Mouse (Mus musculus) hindbrain, embryonic 14.5 days (tissue): ENCODE measurements around the gene Met. TPM values are rescaled to one million over a fixed set of nuclear protein-coding genes. Genes with fewer than 3 reads are reported as not detected.
A peak's percentile ranks its signal among the peaks of the same experiment; 100 is the strongest.

Source experiments
- ATAC-seq: fragments of 200-750 bp; cut with Nextera tagmentation; 2 replicates; pipeline ENCODE4 v1.8.0; 2017; ENCODE audit warnings: moderate number of reproducible peaks, mild to moderate bottlenecking, moderate TSS enrichment, moderate library complexity; ENCODE audit not compliant: low FRiP score
- DNase-seq: peaks from one replicate; pipeline ENCODE4 v3.0.0-alpha.2; 2015; ENCODE audit warnings: low spot score
- H3K27ac ChIP-seq: fragments of 300-500 bp; sonication (generic); 2 replicates; pipeline ENCODE4 v1.5.1; 2014; ENCODE audit warnings: mild to moderate bottlenecking, moderate library complexity
- H3K27me3 ChIP-seq: fragments of 300-500 bp; sonication (generic); 2 replicates; pipeline ENCODE4 v1.6.1; 2014; ENCODE audit warnings: mild to moderate bottlenecking, low read length, mixed read lengths; ENCODE audit not compliant: control insufficient read depth, insufficient read depth
- H3K36me3 ChIP-seq: fragments of 300-500 bp; sonication (generic); replicated peaks from 2 replicates; pipeline ENCODE4 v1.6.1; 2014; ENCODE audit not compliant: control insufficient read depth, insufficient read depth
- H3K4me1 ChIP-seq: fragments of 300-500 bp; sonication (generic); replicated peaks from 2 replicates; pipeline ENCODE4 v1.6.1; 2014; ENCODE audit warnings: antibody characterized with exemption, low read length, mixed read lengths; ENCODE audit not compliant: control insufficient read depth, insufficient read depth
- H3K4me2 ChIP-seq: fragments of 300-500 bp; sonication (generic); replicated peaks from 2 replicates; pipeline ENCODE4 v1.6.1; 2014; ENCODE audit warnings: mild to moderate bottlenecking, moderate library complexity
- H3K4me3 ChIP-seq: fragments of 300-500 bp; sonication (generic); replicated peaks from 2 replicates; pipeline ENCODE4 v1.5.1; 2014; ENCODE audit warnings: mild to moderate bottlenecking, low read length
- H3K9ac ChIP-seq: fragments of 300-500 bp; sonication (generic); 2 replicates; pipeline ENCODE4 v1.6.1; 2014
- H3K9me3 ChIP-seq: fragments of 300-500 bp; sonication (generic); 2 replicates; pipeline ENCODE4 v1.6.1; 2016; ENCODE audit warnings: low read length; ENCODE audit not compliant: control insufficient read depth
- WGBS: fragments of 180-500 bp; shearing (Covaris S2); extraction: QIAGEN DNeasy Blood & Tissue Kit; methylation state at CpG from one replicate; pipeline ENCODE4 v1.1.7; 2014; 5-methylcytosine and 5-hydroxymethylcytosine counted together
- polyA plus RNA-seq: library from polyadenylated mRNA; unstranded; fragments of >200 nt; fragmentation: Nextera tagmentation; extraction: Ambion mirVana; gene quantifications from 2 replicates; pipeline ENCODE4 v1.2.1, GENCODE M21; 2014

Met gene
- polyA plus RNA-seq, 1 experiment from 2014 or later = 3.8 TPM

DNA sequence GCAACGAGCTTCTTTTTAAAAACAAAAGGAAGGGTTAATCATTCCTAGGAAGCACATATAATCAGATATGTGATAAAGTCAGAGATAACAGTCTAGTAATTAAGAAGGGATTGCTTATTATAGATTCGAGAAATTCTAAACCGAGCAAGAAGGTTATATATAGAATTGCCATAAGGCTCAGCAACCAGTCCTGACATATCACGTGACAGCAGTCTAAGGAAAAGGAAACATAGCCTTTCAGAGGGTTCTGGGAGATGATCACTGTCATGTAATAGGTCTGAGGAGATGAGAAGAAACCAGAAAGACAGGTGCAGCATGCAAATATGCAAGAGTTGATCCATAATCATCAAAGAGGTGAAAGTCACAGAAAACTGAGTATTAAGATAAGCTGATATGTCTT lies 59.3 kb downstream of the Met start:
- H3K9ac ChIP-seq = no peak overlapping the region
- ATAC-seq = no peak
- 78% methylated on average over 4 of the region's 4 CpGs for WGBS
- no peak overlapping the region for H3K27ac ChIP-seq
- H3K4me3 ChIP-seq = no peak overlapping the region
- no peak overlapping the region for H3K4me2 ChIP-seq
- no peaks in the 10 kb centered on the region for H3K4me1 ChIP-seq
- no peaks in the 10 kb centered on the region for H3K36me3 ChIP-seq
- H3K27me3 ChIP-seq = no peaks in the 10 kb centered on the region
- H3K9me3 ChIP-seq = no peaks in the 10 kb centered on the region
- DNase-seq = no peak

- no peak for DNase-seq
- H3K9me3 ChIP-seq = no peaks in the 10 kb centered on the region
- no peak overlapping the region for H3K4me3 ChIP-seq
- H3K9ac ChIP-seq = no peak overlapping the region
- H3K27me3 ChIP-seq = no peaks in the 10 kb centered on the region
- 66% methylated on average over 6 of the region's 6 CpGs for WGBS
- no peak overlapping the region for H3K27ac ChIP-seq
- no peaks in the 10 kb centered on the region for H3K4me1 ChIP-seq
- no peaks in the 10 kb centered on the region for H3K36me3 ChIP-seq
- no peak overlapping the region for H3K4me2 ChIP-seq
- 0 out of 2 replicates have a peak, but pooled peaks have one; percentile 24 for ATAC-seq
Measured at GRCm38 (mm10) chr6:17529490-17530269, 66.1 kb downstream of the Met start.

GRCm38 (mm10) chr6:17541615-17542014 lies 78.0 kb downstream of the Met start:
- no peak for ATAC-seq
- Histone ChIP-seq H3K9ac (no peak overlapping the region), H3K27ac (no peak overlapping the region), H3K4me1 (0 out of 2 replicates have a peak, but pooled peaks cover 4% of the 10 kb centered on the region), H3K4me2 (no peak overlapping the region), H3K27me3 (no peaks in the 10 kb centered on the region), H3K36me3 (no peaks in the 10 kb centered on the region), H3K4me3 (no peak overlapping the region), H3K9me3 (no peaks in the 10 kb centered on the region)
- 94% methylated on average over 8 of the region's 8 CpGs for WGBS
- DNase-seq = no peak

DNA sequence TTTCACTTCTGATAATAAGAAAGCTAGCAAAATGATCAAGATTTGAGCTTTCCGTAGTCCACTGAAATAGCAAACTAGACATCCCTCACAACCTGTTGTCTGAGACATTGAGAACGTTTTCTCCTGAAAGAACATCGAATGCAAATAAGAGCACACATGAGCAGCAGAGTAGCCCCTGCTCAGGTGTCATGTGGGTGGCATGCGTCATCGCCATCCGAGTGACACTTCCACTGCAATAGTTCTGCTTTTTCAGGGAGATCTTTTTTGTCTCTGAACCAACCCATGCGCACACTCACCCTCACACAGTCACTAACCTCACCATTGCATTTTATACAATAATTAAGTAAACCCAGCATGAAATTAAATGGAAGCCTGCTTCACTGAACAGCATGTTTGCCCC lies 78.8 kb downstream of the Met start:
- no peaks in the 10 kb centered on the region for H3K27me3 ChIP-seq
- H3K27ac ChIP-seq = no peak overlapping the region
- no peak overlapping the region for H3K9ac ChIP-seq
- no peak overlapping the region for H3K4me3 ChIP-seq
- DNase-seq = no peak
- ATAC-seq = no peak
- H3K36me3 ChIP-seq = no peaks in the 10 kb centered on the region
- WGBS = 85% methylated on average over 7 of the region's 7 CpGs
- no peaks in the 10 kb centered on the region for H3K9me3 ChIP-seq
- no peak overlapping the region for H3K4me2 ChIP-seq
- 0 out of 2 replicates have a peak, but pooled peaks cover 4% of the 10 kb centered on the region for H3K4me1 ChIP-seq

DNA sequence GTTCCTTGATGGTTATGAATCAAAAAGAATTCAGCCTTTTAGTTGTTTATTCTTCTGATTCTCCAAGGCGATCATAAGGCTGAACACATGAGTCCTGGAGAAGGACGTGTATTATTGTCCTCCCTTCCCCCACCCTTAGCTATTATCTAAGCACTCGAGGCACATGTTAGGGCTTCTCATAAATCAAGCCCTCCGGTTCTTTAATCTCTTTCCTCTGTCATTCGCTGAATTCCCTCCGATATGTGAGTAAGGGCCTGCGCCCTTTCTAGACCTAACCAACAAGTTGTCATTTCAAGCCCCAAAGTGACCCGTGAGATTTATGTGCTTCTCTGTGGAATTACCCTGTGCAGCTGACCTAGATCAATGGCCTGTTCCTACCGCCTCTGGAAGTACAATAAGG lies 81.9 kb downstream of the Met start:
- ATAC-seq = no peak
- Histone ChIP-seq H3K27ac (no peak overlapping the region), H3K9ac (no peak overlapping the region), H3K4me3 (no peak overlapping the region), H3K36me3 (no peaks in the 10 kb centered on the region), H3K4me2 (no peak overlapping the region), H3K9me3 (no peaks in the 10 kb centered on the region), H3K4me1 (0 out of 2 replicates have a peak, but pooled peaks cover 4% of the 10 kb centered on the region), H3K27me3 (no peaks in the 10 kb centered on the region)
- 68% methylated on average over 9 of the region's 9 CpGs for WGBS
- DNase-seq = no peak

DNA sequence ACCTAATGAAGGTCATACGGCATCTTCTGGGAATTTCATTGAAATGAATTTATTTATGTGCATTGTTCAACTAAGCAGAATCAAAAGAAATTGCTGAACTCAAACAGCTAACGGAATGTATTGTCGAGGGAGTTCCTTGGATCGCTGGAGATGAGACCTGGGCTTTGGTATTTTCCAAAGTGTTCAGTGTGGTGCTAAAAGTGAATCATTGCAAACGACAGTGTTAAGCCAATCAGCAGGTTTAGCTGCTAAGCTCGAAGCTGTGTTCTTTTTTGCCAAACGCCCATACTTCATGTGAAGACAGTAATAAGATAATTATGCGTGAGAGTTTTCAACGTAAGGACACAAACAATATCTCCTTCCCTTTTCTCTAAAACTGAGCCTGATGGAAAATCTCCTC lies 82.7 kb downstream of the Met start:
- no peak for ATAC-seq
- Histone ChIP-seq H3K36me3 (no peaks in the 10 kb centered on the region), H3K4me1 (0 out of 2 replicates have a peak, but pooled peaks cover 4% of the 10 kb centered on the region), H3K27ac (no peak overlapping the region), H3K4me2 (no peak overlapping the region), H3K27me3 (no peaks in the 10 kb centered on the region), H3K9ac (no peak overlapping the region), H3K9me3 (no peaks in the 10 kb centered on the region), H3K4me3 (no peak overlapping the region)
- no peak for DNase-seq
- WGBS = 67% methylated on average over 9 of the region's 9 CpGs

DNA sequence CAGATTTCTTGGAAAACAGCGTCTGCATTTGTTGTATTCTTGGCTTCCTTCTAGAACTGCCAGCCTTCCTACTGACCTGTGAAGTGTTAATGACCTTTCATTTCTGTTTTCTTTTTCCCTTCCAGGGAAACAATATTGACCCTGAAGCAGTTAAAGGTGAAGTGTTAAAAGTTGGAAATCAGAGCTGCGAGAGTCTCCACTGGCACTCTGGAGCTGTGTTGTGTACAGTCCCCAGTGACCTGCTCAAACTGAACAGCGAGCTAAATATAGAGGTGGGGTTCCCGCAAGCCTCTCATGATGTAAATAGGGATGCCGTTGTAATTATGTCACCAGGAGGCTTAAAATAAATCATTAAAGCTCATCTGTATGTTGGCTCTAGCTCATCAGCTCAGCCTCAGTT lies 83.2 kb downstream of the Met start:
- no peak overlapping the region for H3K4me2 ChIP-seq
- 49% methylated on average over 5 of the region's 5 CpGs for WGBS
- H3K4me1 ChIP-seq = 0 out of 2 replicates have a peak, but pooled peaks cover 4% of the 10 kb centered on the region
- H3K9ac ChIP-seq = no peak overlapping the region
- ATAC-seq (no peak), DNase-seq (no peak)
- H3K27me3 ChIP-seq = no peaks in the 10 kb centered on the region
- H3K36me3 ChIP-seq = no peaks in the 10 kb centered on the region
- H3K4me3 ChIP-seq = no peak overlapping the region
- H3K27ac ChIP-seq = no peak overlapping the region
- no peaks in the 10 kb centered on the region for H3K9me3 ChIP-seq

GRCm38 (mm10) chr6:17548786-17549185 lies 85.2 kb downstream of the Met start:
- Histone ChIP-seq H3K9me3 (no peaks in the 10 kb centered on the region), H3K27ac (no peak overlapping the region), H3K4me3 (no peak overlapping the region), H3K4me1 (0 out of 2 replicates have a peak, but pooled peaks cover 4% of the 10 kb centered on the region), H3K4me2 (no peak overlapping the region), H3K36me3 (no peaks in the 10 kb centered on the region), H3K9ac (no peak overlapping the region), H3K27me3 (no peaks in the 10 kb centered on the region)
- ATAC-seq (no peak), DNase-seq (no peak)
- 88% methylated on average over 4 of the region's 4 CpGs for WGBS

GRCm38 (mm10) chr6:17549645-17550044 lies 86.0 kb downstream of the Met start:
- Histone ChIP-seq H3K9ac (no peak overlapping the region), H3K9me3 (no peaks in the 10 kb centered on the region), H3K27me3 (no peaks in the 10 kb centered on the region), H3K27ac (no peak overlapping the region), H3K4me2 (no peak overlapping the region), H3K4me3 (no peak overlapping the region), H3K4me1 (0 out of 2 replicates have a peak, but pooled peaks cover 4% of the 10 kb centered on the region), H3K36me3 (no peaks in the 10 kb centered on the region)
- 91% methylated on average over 3 of the region's 3 CpGs for WGBS
- DNase-seq (no peak), ATAC-seq (no peak)
